Mouse (Mus musculus) kidney, adult 9 months (tissue): ENCODE data around the gene Gstt1.
"Not testable (repeated sequence)": the region's sequence is repeated elsewhere in the genome, so short reads cannot be mapped to it uniquely, and the experiment has no call there.

Source experiments
- DNase-seq: peaks from one replicate; pipeline ENCODE4 v3.0.0; 2022

Gstt1 gene

DNA sequence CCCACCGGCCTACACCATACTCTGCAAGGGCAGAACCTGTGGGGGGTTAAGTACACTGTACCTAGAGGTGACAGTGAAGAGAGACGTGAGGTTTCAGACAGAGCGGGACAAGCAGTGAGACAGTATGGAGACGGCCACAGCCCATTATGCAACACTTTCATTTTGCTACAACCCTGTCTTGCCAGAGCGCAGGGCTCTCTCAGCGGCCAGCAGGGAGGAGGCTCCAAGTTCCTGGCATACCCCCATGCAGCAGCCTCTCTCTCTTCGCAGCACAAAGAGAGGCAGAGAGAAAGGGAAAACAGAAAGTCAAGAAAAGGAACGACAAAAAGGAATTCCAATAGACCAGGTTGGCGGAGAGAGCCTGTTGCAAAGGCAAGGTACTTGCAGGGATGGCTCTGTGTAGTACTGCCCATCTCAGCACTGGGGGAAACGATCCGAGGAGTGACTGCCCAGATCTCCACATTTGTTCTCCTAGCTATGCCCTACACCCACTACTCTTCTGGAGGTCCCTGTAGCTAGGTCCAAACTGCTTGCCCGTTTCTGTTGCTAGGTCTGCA is 687 bp downstream of the Gstt1 start:
- DNase-seq = peak; percentile 74

DNA sequence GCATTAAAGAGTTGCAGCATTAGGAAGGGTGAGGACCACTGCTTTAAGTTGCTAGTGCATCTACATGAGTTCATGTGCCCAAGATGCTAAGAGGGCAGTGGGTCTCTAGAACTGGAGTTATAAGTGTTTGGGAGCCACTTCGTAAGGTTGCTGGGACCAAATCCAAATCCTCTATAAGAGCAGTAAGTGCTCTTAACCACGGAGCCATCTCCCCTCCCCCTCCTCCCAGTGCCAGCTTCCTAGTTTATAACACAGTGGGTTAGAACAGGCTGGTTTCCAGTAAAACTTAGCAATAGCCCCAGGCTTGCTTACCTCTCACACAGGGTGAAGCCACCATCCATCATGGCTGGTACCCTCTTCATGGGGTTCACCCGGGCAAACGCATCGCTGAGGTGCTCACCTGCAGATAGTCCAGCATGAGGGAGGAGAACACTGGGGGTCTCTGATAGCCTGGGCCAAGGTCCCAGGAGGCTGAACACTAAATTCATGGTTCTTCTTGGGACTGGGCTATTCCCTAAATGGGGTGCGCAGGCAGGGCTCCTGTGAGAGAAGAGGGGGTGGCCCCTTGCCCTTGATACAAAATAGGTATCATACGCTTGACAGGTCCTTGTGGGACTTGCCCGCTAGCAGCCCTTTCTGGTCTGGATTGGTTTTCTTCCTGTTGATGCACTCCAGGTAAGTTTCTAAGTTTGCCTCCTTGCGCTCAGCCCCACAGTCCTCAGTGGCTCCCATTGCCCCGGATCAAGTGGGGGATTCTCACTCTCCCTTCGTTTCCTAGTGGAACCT is 1.5 kb downstream of the Gstt1 start:
- no peak for DNase-seq

DNA sequence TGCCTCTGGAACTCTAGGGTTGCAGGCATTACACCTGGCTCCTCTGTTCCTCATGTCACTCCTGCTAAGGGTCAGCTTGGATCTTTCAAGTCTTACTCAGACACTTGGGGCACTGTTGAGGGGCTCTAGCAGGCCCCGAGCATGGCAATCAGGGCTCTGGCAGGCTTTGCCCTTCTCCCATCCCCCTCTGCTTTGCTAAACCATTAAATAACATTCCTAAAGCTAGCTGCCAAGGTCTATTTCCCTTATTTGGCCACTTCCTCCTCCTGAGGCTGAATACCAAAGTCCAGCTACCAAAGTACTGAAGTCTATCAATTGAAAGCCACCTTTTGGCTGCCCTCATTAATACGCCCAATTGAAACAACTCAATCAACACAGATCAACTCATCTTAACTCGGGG is 3.5 kb downstream of the Gstt1 start:
- peak; percentile 92 for DNase-seq

DNA sequence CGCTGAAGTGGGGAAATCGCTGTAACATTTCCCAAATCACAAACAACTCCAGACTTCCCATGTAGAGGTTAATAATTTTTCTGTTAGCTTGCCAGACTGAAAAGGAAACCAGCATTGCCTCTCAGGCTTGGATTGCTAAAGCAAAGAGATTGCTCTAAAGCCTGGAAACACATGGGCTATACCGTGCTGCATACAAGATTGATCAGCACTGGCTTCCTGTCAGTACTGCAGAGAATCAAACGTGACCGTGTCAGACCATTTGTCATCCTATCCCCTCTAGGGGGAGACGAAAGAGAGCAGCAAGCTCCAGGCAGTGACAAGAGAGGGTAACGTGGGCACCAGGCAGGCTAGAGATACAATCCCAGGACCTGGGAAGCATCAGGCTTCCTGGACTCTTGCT is 7.6 kb downstream of the Gstt1 start:
- DNase-seq = no peak

DNA sequence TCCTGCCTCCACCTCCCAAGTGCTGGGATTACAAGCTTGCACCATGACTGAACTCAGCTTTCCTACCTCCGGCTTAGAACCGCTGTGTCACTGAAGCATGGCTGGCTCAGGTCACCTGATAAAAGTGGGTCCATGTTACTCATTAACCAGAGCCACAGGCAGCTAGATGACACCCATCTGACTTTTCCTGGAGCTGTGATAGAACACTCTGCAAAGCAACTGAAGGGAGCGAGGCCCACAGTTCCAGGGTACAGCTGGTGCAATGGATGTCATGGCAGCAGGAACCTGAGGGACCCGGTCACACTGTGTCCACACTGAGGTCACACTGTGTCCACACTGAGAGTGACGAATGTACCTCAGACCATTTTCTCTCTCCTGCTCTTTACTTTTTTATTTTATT is 8.5 kb downstream of the Gstt1 start:
- peak; percentile 91 for DNase-seq

DNA sequence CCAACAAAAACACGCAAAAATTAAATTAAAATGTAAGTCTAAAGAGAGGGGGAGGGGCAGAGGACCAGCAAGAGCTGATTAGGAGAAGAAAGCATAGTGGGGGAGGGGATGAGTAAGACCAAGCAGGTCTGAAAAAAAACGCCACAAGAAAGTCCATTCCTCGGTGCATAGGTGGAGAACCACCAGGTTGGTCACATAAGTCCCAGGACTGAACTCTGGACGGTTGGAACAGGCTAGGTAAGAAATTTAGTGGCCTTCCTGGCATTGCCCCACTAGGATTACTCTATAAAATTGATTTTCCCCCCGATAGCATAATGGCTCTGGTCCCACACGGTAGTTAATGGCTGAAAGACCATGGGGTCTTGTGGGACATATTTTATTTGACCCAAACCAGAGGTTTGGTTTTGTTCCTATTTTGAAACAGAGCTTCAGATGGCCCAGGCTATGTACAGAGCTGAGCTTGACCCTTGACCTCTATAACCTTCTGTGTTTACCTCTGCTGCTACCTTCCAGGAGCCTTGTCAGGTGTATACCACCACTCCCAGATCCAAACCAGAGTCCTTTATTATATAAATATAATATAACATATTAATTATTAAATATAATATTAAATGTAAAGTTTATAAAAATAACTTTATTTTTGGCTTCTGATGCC is 9.2 kb downstream of the Gstt1 start:
- DNase-seq = no peak

DNA sequence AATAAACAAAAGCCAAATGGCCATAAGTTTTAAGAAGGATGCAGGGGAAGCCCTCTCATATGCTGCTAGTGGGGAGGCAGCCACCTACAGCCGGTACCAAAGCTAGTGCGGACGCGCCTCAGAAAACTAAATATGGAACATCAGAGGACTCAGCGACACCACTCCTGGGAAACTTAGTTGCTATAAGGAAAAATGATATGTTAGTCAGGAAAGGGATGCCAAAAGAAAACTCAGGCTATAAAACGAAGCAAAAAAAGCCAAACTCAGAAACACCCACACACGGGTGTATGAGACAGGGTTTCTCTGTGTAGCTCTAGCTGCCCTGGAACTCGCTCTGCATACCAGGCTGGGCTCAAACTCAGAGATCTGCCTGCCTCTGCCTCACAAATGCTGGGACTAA is 10.1 kb downstream of the Gstt1 start:
- no peak for DNase-seq

DNA sequence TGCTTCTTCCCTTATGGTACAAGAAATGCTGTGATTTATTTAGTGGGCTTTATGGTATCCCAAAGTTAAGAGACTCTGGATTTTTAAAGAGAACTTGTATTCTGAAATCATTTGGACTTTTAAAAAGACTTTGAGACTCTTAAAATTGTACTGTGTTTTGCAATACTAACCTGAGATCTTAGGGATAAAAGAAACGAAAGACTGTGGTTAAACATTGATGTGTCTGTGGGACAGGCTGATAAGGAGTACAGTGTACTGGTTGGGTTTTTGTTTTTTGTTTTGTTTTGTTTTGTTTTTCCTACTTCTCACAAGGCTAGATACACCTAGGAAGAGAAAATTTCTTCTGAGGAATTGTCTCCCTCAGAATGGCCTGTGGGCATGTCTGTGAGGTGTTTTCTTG is 12.9 kb downstream of the Gstt1 start:
- DNase-seq = no peak

DNA sequence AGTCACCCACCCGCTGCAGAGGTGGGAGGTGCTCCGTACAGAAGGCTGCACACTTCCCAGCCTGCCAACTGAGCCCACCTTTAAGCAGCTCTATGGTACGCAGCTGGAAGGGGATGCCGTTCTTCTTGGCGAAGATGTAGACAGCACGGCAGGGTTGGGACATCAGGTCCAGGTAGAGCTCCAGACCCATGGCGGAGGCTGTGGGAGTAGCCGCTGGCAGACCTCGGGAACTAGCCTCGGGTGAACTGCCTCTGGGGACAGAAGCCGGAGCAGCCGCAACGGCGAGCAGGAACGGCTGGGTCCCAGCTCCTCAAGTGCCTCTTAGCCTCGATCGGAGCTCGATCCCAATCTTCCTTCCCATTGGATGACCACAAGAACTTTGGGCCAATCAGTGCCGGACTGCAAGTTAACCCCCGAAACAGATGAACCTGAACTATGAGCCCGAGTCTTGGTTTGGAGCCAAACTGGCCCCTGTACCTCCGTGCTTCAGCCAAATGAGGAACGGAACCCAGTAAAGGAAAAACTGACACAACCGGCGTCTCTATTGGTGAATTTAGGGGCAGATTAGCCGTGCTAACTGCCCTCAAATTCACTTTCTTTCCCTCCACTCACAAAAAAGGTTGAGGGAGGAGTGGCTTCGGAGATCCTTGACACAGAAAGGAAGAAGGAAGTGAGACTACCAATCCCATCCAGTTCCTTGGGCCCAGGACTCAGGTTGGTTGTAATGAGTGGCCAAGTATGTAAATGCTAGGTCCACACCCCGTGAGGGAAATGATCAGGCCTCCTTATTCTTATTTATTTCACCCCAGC is 17.4 kb downstream of the Gstt1 start, which contains the start of the genes Gm20441 and Gstt3:
TSS of gene Gm20441 (minus strand) at position 186 of the 810 bp plus-strand sequence.
TSS of gene Gstt3 (minus strand) at position 646 of the 810 bp plus-strand sequence.
- DNase-seq = peak; percentile 95

DNA sequence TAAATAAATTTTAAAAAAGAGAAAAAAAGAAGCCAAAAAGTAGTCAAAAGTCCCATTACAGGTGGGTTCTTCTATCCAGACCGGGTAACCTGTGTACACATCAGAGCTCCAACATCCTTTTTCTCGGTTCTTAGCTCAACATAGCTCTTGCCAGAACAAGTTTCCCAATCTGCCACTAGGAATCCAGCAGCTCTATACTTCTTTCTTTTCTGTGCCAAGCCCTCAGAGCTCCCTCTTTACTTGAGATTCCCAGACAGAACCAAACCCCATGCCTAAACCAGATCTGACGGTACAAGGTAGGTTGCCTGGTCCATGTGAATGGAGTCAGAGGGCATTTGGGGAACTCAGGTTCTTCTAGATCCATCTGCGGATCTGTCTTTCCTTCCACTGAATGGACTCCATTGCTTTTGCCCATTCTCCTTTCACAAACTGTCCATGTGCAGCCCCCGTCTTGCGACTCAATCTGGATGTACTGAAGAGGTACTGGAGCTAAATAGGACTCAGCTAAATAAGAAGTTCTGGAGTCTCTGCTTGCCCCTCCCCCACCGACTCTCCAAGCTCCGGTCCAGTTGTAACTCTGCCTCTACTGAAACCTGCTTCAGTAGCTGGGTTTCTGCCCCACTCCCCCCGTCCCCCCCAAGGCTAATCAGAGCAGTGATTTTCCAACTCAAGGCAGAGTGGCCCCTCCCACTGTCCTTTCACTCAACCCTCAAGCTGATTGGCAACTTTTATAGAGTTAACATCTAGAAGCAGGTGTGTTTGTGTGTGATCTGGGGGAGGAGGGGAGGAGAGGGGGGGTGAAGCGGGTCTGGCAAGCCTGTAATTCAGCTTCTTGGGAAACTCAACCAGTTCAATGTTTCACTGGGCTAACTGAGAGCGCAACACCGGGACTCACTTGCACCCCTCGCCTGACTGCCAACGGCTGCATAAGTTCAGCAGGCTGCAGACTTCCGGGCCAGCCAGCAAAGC is 18.9 kb downstream of the Gstt1 start:
- peak; percentile 79 for DNase-seq

DNA sequence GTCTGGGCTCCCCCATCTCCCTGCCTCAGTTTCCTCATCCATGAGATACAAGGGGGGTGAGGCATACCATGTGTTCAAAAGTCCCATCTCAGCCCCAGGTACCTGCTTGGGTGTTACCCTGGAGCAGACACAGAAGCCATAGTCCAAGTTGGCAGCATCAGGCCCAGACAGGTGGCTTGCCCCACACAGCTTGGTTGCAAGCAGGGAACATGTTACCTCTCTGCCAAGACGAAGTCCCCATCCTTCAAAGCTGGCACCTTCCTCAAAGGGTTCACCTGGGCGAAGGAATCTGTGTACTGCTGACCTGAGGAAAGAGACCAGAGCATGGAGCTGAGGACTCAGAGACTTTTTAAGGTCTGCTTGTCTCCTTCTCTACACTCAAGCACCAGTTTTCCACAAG is 20.5 kb downstream of the Gstt1 start:
- no peak for DNase-seq

DNA sequence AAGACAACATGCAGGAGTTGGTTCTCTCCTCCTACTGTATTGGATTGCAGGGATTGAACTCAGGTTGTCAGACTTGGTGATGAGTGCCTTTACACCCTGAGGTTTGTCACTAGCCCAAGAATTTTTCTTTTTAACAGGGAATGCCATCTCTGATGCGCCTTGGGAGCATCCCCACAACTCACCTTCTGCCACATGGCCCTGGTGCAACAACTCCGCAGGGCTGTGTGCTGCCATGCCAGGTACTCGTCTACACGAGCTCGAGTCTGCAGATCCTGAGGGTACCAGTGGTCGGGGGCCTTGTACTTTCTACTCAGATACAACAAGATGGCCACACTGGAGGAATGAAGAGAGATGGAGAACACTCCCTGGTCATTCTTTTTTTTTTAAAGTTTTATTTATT is 21.8 kb downstream of the Gstt1 start:
- DNase-seq = no peak

DNA sequence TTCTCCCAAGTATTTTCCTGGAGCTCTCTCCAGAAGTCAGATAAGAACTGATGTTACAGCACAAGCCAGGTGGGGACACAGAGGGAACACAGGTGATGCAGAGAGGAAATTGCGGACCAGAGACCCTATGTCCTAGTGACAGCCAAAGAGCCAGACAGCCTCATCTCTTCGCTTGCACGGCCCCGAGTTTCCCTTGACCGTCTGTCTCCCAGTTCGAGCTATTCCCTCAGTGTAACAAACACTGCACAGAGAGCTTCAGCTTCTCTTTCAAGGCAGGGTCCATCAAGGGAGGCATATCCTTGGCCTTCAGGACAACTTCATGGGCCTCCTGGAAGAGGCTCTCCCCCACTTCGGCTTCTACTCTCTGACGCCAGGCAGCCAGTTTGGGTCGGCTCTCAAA is 23.8 kb downstream of the Gstt1 start:
- no peak for DNase-seq

DNA sequence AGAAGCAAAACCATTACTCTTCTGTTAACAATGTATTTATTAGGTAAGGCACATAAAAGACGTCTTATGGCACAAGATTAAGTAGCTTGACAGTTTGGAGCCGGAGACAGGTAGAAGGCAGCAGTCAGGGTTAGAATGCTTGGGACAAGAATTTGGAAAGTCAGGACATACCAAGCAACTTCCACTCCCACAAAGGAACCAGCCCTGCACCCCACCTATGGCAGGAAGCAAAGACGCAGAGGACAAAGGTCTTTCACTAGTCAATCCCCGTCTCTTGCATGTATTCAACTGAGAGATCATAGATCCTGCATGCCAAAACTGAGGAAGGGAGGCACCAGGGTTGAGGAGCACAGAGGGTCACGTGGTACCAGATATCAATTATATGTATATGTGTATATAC is 24.3 kb downstream of the Gstt1 start:
- DNase-seq = no peak

DNA sequence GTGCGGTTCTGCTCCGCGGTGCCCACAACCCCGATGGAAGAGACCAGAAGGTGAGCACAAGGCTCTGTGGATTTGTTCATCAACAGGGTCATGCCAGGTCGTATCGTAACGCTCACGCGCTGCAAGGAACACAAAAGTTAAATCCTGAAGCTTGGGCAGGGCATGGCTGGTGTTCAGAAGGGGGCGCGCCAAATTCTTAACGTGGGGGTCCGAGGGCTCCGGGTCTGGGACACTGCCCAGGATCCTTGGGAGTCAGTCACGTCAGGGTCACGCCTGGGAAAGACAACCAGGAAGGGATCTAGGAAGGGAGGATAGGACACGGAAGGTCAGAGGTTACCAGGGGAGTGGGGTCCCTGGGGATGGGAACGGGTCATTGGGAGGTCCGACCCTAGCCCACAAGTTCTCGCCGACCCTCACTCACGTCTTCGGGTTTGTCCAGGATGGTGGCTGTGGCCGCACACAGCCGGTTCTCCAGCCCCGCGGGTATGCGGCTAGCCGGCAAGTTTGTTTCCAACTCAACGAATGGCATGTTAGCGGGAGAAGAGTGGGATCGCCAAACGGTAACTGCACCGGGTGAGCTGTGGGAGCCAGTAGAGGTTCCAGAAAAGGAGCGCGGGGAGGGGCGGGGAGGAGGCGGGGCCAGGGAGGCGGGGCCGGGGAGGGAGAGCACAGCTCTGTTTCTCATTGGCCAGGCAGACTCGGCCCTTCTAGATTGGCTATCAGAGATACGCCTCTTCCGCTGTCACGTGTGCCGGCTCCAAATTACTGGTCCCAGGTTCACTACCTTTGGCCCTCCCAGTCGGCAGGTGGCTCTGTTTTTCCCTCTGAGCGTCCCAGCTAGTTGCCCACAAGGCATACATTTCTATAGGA is 25.4 kb downstream of the Gstt1 start, which contains the start of gene Ddt:
TSS of gene Ddt (minus strand) at position 620 of the 870 bp plus-strand sequence.
- DNase-seq = peak; percentile 95

DNA sequence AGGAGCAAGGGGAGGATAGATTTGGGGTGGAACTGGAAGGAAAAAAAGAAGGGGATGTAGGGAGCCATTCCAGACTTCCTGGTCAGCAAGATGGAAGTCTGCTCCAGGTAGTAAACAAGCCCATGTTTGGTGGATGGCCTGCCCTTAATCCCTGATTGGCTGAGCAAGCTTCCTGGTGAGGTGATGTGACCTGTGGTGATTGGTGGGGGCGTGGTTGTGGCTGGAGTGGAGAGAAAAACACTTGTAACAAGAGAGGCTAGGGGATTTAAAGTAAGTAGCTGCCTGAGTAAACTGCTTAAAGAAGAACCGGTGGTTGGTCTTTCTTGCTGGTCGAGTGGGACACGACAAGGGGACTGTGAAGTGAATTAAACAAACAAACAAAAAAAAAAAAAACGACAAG is 30.6 kb downstream of the Gstt1 start:
- not testable (repeated sequence) for DNase-seq

DNA sequence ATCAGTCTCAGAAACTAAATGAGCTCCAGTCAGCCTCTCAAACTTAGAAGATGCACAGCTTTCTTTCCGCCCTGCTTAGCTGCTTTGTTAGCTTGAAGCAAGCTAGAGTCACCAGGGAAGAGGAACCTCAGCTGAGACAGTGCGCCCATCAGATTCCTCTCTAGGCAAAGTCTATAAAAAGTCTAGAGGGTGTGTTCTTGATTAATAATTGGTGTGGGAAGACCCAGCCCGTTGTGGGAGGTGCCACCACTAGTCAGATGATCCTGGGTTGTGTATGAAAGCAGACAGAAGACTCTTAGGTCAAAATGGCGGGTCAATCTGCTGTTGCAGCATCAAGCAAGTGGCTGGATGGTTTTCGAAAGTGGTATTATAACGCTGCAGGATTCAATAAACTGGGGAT is 31.5 kb downstream of the Gstt1 start:
- peak; percentile 86 for DNase-seq

DNA sequence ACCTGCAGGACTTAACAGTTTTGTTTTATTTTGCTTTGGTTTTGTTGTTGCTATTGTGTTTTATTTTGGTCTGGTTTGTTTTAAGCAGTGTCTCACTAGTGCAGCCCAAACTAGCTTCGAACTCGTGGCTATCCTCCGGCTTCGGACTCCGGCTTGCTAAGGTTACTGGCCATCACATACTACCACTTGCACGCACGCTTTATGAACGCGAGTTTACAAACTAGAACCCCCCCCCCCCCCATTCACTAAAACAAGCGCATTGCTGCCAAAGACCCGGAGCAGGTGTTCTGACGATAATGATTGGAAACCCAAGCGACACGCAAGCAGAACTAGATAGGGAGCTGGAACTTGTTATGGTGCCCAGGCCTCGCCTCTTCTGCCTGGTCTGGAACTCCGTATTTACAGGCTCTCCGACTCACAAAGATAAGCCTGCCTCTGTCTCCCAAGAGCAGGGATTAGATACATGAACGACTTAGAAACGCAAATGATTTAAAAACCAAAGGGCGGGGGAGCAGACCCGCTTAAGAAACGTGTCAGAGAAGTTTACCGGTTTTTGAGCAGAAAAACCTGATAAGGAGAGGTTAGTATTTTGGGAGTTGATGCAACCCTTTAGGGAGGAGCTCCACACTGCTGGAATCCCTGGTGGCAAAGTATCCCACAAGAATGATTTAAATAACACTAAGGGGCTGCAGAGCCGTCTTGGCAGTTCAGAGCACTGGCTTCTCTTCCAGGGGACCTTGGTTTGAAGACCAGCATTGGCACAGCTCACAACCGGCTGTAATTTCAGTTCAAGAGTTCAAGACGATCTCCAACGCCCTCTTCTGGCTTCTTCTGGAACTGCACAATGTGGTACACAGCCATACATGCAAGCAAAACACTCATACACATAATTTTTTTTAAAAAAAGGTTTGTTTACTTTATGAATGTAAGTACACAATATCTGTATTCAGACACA is 33.6 kb downstream of the Gstt1 start:
- peak; percentile 81 for DNase-seq

DNA sequence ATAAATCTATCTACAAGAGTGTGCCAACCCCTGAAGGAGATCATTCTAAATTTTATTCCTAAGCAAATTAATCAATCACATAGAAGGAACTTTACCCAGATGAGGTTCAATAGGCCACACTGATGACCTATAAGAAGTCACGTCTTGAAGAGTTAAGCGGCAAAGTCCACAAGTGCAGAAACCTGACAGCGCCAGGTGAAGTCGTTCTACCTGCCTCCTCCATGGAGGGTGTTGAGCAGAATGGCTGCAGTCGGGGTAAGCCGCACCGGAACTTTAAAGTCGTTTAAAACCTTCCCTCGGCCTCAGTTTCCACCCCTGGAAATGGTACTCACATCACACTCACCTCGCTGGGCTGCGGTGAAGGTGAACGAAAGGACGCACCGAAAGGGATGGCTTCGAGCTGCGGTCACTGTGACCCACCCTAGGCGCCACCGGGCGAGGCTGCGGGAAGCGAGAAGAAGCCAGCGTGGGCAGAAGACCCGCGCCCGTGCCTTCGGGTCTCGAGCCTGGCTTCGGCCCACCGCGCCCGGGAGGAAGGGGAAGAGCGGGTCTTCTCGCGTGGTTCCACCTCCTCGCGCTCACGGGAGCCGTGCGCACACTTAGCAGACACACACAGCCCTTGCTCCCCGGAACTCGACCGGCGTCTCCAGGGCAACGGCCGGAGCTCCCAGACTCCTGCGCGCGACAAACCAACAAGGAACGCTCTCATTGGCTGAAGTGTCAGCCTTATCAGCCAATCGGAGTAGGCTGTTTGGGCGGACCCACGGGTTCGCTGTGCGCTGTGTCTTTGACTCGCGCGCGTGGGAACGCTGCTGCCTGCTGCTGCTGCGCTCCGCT is 34.5 kb downstream of the Gstt1 start, which contains the start of gene Cabin1:
TSS of gene Cabin1 (minus strand) at position 660 of the 837 bp plus-strand sequence.
- peak; percentile 98 for DNase-seq
